Mouse (Mus musculus): ENCODE measurements around the gene Stat2. TPM values are rescaled to one million over a fixed set of nuclear protein-coding genes. Genes with fewer than 3 reads are reported as not detected.
"Not testable (repeated sequence)": the region's sequence is repeated elsewhere in the genome, so short reads cannot be mapped to it uniquely, and the experiment has no call there.

Gene Stat2
- polyA plus RNA-seq, 1 experiment: 46.8 TPM

DNA sequence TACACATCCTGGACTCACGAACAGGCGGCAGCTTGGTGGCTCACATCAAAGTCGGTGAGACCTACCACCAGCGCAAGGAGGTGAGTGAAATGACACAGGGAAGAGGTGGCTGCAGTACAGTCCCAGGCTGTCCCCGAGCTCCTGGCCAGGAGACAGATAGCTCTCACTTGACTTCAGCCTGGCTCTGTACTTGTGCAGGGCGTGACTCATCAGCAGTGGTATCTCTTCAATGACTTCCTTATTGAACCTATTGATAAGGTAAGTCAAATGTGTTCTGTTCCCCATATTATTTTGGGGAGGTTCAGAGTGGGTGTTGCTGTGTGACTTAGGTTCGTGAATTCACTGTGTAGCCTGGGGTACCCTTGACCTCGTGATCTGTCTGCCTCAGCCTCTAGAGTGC, 45.2 kb downstream of the Stat2 start:
- no peaks in the 10 kb centered on the region for H3K27me3 ChIP-seq (ENCODE audit: control insufficient read depth, insufficient read depth, low read length)
- peaks cover 67% of the 10 kb centered on the region for H3K36me3 ChIP-seq (ENCODE audit: control insufficient read depth, insufficient read depth, low read length)
- H3K27ac ChIP-seq (ENCODE audit: insufficient read depth, low read depth, low read length): no peak overlapping the region
- TF ChIP-seq CTCF (IDR thresholded peaks at IDR 0.05; ENCODE audit: extremely low read depth, insufficient read length, insufficient replicate concordance, low read depth, low read length) (no peak), POLR2A (IDR thresholded peaks at IDR 0.05; ENCODE audit: low read depth, low read length) (no peak)
- peaks cover 2% of the 10 kb centered on the region; the same call in 1 of the 2 replicates for H3K4me1 ChIP-seq (ENCODE audit: control insufficient read depth, insufficient read depth, insufficient read length, low read length)
- WGBS: 67% methylated on average over 8 of the region's 8 CpGs
- H3K4me3 ChIP-seq (ENCODE audit: low read depth, low read length): no peak overlapping the region

GRCm38 (mm10) chr10:128321641-128322040, 51.3 kb downstream of the Stat2 start:
- H3K4me3 ChIP-seq (ENCODE audit: low read depth, low read length): no peak overlapping the region; the same call in 1 of the 2 replicates
- H3K4me1 ChIP-seq (ENCODE audit: control insufficient read depth, insufficient read depth, insufficient read length, low read length): peaks cover 6% of the 10 kb centered on the region; the same call in 1 of the 2 replicates
- no peak overlapping the region for H3K27ac ChIP-seq (ENCODE audit: insufficient read depth, low read depth, low read length)
- TF ChIP-seq POLR2A (IDR thresholded peaks at IDR 0.05; ENCODE audit: low read depth, low read length) (no peak), CTCF (IDR thresholded peaks at IDR 0.05; ENCODE audit: extremely low read depth, insufficient read length, insufficient replicate concordance, low read depth, low read length) (no peak)
- 19% methylated on average over 12 of the region's 12 CpGs for WGBS
- H3K36me3 ChIP-seq (ENCODE audit: control insufficient read depth, insufficient read depth, low read length): peaks cover 47% of the 10 kb centered on the region
- H3K27me3 ChIP-seq (ENCODE audit: control insufficient read depth, insufficient read depth, low read length): no peaks in the 10 kb centered on the region

GRCm38 (mm10) chr10:128322141-128323108, 52.1 kb downstream of the Stat2 start, which contains the start of gene Cnpy2:
TSS of gene Cnpy2 (plus strand) at chr10:128322459.
- peaks cover 48% of the 10 kb centered on the region for H3K36me3 ChIP-seq (ENCODE audit: control insufficient read depth, insufficient read depth, low read length)
- peak within 1 kb of the TSS; percentile 88 for H3K4me3 ChIP-seq (ENCODE audit: low read depth, low read length)
- TF ChIP-seq POLR2A (IDR thresholded peaks at IDR 0.05; ENCODE audit: low read depth, low read length): peak; percentile 35
- no peak for TF ChIP-seq CTCF (IDR thresholded peaks at IDR 0.05; ENCODE audit: extremely low read depth, insufficient read length, insufficient replicate concordance, low read depth, low read length)
- WGBS: under 1% methylated on average over 40 of the region's 40 CpGs
- peaks cover 6% of the 10 kb centered on the region; the same call in 1 of the 2 replicates for H3K4me1 ChIP-seq (ENCODE audit: control insufficient read depth, insufficient read depth, insufficient read length, low read length)
- no peaks in the 10 kb centered on the region for H3K27me3 ChIP-seq (ENCODE audit: control insufficient read depth, insufficient read depth, low read length)
- peak within 1 kb of the TSS; percentile 80 for H3K27ac ChIP-seq (ENCODE audit: insufficient read depth, low read depth, low read length)

- Histone ChIP-seq H3K36me3 (ENCODE audit: control insufficient read depth, insufficient read depth, low read length) (peaks cover 42% of the 10 kb centered on the region), H3K4me3 (ENCODE audit: low read depth, low read length) (peak overlapping the region; percentile 88), H3K27me3 (ENCODE audit: control insufficient read depth, insufficient read depth, low read length) (no peaks in the 10 kb centered on the region), H3K4me1 (ENCODE audit: control insufficient read depth, insufficient read depth, insufficient read length, low read length) (peaks cover 6% of the 10 kb centered on the region; the same call in 1 of the 2 replicates), H3K27ac (ENCODE audit: insufficient read depth, low read depth, low read length) (peak overlapping the region; percentile 80)
- no peak for TF ChIP-seq CTCF (IDR thresholded peaks at IDR 0.05; ENCODE audit: extremely low read depth, insufficient read length, insufficient replicate concordance, low read depth, low read length)
- TF ChIP-seq POLR2A (IDR thresholded peaks at IDR 0.05; ENCODE audit: low read depth, low read length): no peak
- WGBS: 35% methylated on average over 8 of the region's 8 CpGs
These were observed 53.2 kb downstream of the Stat2 start for GRCm38 (mm10) chr10:128323516-128323915.

GRCm38 (mm10) chr10:128326825-128327224, 56.5 kb downstream of the Stat2 start:
- peaks cover 26% of the 10 kb centered on the region for H3K36me3 ChIP-seq (ENCODE audit: control insufficient read depth, insufficient read depth, low read length)
- H3K27me3 ChIP-seq (ENCODE audit: control insufficient read depth, insufficient read depth, low read length): no peaks in the 10 kb centered on the region
- 90% methylated on average over 8 of the region's 8 CpGs for WGBS
- TF ChIP-seq POLR2A (IDR thresholded peaks at IDR 0.05; ENCODE audit: low read depth, low read length) (no peak), CTCF (IDR thresholded peaks at IDR 0.05; ENCODE audit: extremely low read depth, insufficient read length, insufficient replicate concordance, low read depth, low read length) (no peak)
- peaks cover 6% of the 10 kb centered on the region; the same call in 1 of the 2 replicates for H3K4me1 ChIP-seq (ENCODE audit: control insufficient read depth, insufficient read depth, insufficient read length, low read length)
- no peak overlapping the region for H3K27ac ChIP-seq (ENCODE audit: insufficient read depth, low read depth, low read length)
- H3K4me3 ChIP-seq (ENCODE audit: low read depth, low read length): no peak overlapping the region

GRCm38 (mm10) chr10:128327610-128328009, 57.3 kb downstream of the Stat2 start:
- Histone ChIP-seq H3K27ac (ENCODE audit: insufficient read depth, low read depth, low read length) (no peak overlapping the region), H3K4me1 (ENCODE audit: control insufficient read depth, insufficient read depth, insufficient read length, low read length) (peaks cover 6% of the 10 kb centered on the region; the same call in 1 of the 2 replicates), H3K27me3 (ENCODE audit: control insufficient read depth, insufficient read depth, low read length) (no peaks in the 10 kb centered on the region), H3K4me3 (ENCODE audit: low read depth, low read length) (no peak overlapping the region), H3K36me3 (ENCODE audit: control insufficient read depth, insufficient read depth, low read length) (peaks cover 26% of the 10 kb centered on the region)
- WGBS: 83% methylated on average over 10 of the region's 10 CpGs
- TF ChIP-seq CTCF (IDR thresholded peaks at IDR 0.05; ENCODE audit: extremely low read depth, insufficient read length, insufficient replicate concordance, low read depth, low read length): no peak
- TF ChIP-seq POLR2A (IDR thresholded peaks at IDR 0.05; ENCODE audit: low read depth, low read length): no peak

GRCm38 (mm10) chr10:128332358-128333249, 62.2 kb downstream of the Stat2 start:
- WGBS: 65% methylated on average over 6 of the region's 6 CpGs
- H3K27ac ChIP-seq (ENCODE audit: insufficient read depth, low read depth, low read length): not testable (repeated sequence)

More at GRCm38 (mm10) chr10:128332358-128333249, 62.2 kb downstream of the Stat2 start:
- H3K36me3 ChIP-seq (ENCODE audit: control insufficient read depth, insufficient read depth, low read length); H3K4me3 ChIP-seq (ENCODE audit: low read depth, low read length); H3K27me3 ChIP-seq (ENCODE audit: control insufficient read depth, insufficient read depth, low read length); H3K4me1 ChIP-seq (ENCODE audit: control insufficient read depth, insufficient read depth, insufficient read length, low read length): not testable (repeated sequence)
